Mouse (Mus musculus) bone marrow, adult 2 months (tissue): ENCODE data around the gene Egfr.

Experiments
- CTCF ChIP-seq: fragments of 200-500 bp; IDR thresholded peaks from 2 replicates; pipeline ENCODE4 v1.5.1; 2011; ENCODE audit warnings: low read length, control low read depth; ENCODE audit not compliant: control insufficient read depth, insufficient read depth
- POLR2A ChIP-seq: fragments of 200-500 bp; IDR thresholded peaks from 2 replicates; pipeline ENCODE4 v1.6.1; 2011; ENCODE audit warnings: low read depth, mild to moderate bottlenecking, control low read depth, low read length, borderline replicate concordance; ENCODE audit not compliant: control insufficient read depth

DNA sequence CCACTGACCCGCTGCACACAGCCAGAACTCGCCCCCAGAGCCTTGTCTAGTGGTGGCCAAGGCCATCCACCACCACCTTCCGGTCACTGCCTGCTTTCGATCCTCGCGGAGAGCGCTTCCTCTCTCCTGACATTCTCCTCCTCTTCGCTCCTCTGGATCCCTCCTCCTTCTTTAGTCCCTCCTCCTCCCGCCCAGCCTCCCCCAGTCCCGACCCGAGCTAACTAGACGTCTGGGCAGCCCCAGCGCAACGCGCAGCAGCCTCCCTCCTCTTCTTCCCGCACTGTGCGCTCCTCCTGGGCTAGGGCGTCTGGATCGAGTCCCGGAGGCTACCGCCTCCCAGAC, at the start of gene Egfr:
- TF ChIP-seq CTCF: no peak
- TF ChIP-seq POLR2A: no peak
